Mouse (Mus musculus) olfactory bulb, adult 2 months (tissue): ENCODE measurements around the gene Iqgap3.

Experiments used
- CTCF ChIP-seq: fragments of 200-500 bp; IDR thresholded peaks from 2 replicates; pipeline ENCODE4 v1.5.1; 2012; ENCODE audit warnings: low read depth, mild to moderate bottlenecking, low read length, moderate library complexity; ENCODE audit not compliant: insufficient read depth
- POLR2A ChIP-seq: fragments of 200-500 bp; IDR thresholded peaks from 2 replicates; pipeline ENCODE4 v1.6.1; 2012; ENCODE audit warnings: mild to moderate bottlenecking, low read depth, low read length, moderate library complexity; ENCODE audit not compliant: insufficient read depth

GRCm38 (mm10) chr3:88147444-88147843, 65.7 kb downstream of the Iqgap3 start:
- TF ChIP-seq CTCF = no peak
- no peak for TF ChIP-seq POLR2A
